Mouse (Mus musculus) liver, embryonic 14.5 days (tissue): Measurements from ENCODE around the gene Stk24.

Source experiments
- CTCF ChIP-seq: IDR thresholded peaks from 2 replicates; pipeline ENCODE4 v1.5.1; 2016; ENCODE audit warnings: antibody characterized with exemption, low read depth, control low read depth
- EP300 ChIP-seq: IDR thresholded peaks from 2 replicates; pipeline ENCODE4 v1.6.1; 2016; ENCODE audit warnings: antibody characterized with exemption, low read depth

- TF ChIP-seq EP300 (peak; percentile 70), CTCF (peak; percentile 33; the same call in 1 of the 2 replicates)
These were observed 14.4 kb downstream of the Stk24 start for GRCm38 (mm10) chr14:121365390-121365789.
